Mouse (Mus musculus): ENCODE data around the gene Tesmin.

Gene Tesmin

DNA sequence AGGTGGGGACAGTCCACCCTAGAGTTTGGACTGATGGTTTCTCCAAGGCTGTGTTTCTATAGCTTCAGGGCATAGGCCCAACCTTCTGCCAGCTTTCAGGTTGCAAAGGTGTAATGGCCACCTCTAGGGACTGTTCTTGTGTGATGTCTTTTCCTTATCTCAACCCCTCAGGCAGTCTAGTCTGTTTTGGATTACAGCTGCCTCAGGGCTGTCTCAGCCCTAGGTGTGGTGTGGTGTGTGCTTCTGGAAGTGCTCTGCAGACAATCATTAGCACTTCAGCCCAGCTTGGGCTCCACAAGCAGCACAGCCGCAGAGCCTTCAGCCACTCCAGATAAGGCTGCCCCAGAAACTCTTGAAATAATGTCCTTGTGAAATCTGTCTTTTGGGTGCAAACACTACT, 3.7 kb downstream of the Tesmin start:
- peak; percentile 53 for DNase-seq (ENCODE audit: low spot score)

DNA sequence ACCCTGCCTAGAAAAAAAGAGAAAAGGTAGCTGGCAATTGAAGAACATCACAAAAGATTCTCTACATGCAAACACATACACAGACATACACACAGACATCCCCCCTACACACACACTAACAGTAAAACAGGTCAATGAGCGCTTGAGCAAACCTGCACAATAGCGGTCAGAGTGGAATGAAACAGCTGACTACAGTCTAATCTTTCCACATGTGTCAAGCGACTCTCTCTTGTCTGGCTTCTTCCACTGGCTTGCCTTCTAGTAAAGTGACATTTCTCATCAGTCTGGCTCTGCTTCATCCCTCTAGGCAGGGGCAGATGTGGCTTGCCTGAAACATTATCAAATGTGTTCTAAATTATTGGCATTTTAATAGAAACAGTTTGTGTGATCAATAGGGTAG, 5.6 kb downstream of the Tesmin start:
- no peak for DNase-seq (ENCODE audit: low spot score)

DNA sequence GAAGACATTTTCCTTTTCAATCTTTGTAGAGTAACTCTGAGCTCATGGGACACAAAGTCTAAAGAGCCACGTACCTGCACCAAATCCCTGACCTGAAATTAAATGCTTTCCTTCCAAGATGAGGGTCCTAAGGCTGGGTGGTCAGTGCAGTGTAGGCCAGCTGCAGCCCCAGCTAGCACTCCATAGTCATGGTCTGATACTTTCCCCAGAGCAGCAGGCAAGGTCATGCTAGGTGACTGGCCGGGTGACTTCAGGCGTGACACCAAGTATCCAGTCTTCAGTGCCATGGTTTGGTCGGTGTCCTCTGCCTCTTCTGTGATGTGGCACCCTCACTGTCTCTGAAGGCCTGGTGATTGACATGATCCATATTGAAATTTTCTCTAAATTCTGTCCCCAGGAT, 11.4 kb downstream of the Tesmin start:
- no peak for DNase-seq (ENCODE audit: low spot score)

DNA sequence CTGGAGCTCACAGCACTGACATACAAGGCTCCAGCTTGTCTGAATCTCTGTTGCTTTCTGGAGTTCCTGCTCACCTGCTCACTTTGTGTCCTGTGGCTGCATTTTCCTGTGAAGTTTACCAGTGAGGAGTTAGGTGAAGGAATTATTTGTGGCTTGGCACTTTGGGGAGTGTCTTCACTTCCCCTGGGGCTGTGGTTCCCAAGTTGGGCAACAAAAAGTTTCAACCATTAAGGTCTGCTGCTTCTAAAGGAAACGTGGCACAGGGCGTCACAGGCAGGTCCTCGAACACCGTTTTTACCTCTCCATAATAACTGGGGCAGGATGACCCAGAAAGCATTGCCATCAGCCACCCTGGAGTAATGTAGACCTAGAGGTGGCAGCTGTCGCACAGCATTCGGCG, 12.8 kb downstream of the Tesmin start:
- no peak for DNase-seq (ENCODE audit: low spot score)

DNA sequence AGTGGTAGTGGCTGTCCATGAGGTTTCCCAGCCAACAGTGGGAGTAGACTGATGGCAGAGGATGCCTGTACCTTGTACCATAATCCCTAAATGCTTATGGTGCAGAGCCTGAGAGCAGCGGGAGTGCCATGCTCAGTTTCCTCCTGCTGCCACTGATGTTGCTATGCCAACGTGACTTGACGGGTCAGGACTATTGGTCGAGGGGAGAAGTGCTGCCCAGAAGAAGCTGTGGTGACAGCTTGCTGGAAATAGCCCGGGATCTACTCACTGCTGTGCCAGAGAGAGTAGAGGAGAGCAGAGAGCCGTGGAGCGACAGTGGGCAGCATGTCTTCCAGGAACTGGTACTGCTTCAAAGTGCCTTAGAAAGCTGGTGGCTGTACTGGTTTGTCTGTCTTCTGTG, 13.3 kb downstream of the Tesmin start:
- DNase-seq (ENCODE audit: low spot score), result no peak

DNA sequence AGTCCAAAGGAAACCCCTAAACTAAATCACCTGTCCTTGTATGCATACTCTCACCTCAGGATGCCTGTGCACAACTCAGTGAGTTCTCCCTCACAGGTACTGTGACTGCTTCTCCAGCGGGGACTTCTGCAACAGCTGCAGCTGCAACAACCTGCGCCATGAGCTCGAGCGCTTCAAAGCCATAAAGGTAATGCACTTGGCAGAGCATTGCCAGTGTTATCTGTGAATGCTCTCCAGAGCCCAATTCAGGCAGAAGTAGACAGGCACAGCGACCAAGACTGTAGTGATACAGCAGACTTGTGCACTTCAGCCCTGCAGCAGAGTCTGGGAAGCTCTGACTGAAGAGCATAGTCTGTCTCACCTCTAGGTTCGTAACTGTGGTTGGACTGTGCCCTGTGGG, 13.7 kb downstream of the Tesmin start:
- no peak for DNase-seq (ENCODE audit: low spot score)

DNA sequence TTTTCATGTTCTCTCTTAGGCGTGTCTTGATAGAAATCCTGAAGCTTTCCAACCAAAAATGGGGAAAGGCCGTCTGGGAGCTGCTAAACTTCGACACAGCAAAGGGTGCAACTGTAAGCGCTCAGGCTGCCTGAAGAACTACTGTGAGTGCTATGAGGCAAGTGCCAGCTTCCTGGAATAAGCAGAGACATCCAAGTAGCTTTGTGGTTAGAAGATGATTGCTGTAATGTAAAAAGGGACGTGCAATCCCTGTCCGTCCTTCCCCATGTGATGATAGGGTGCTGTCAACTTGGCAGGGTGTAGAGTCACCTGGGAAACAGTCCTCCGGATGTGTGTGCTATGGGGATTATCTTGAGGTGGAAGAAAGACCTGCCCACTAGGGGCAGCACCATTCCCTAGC, 15.4 kb downstream of the Tesmin start:
- DNase-seq (ENCODE audit: low spot score), result no peak

DNA sequence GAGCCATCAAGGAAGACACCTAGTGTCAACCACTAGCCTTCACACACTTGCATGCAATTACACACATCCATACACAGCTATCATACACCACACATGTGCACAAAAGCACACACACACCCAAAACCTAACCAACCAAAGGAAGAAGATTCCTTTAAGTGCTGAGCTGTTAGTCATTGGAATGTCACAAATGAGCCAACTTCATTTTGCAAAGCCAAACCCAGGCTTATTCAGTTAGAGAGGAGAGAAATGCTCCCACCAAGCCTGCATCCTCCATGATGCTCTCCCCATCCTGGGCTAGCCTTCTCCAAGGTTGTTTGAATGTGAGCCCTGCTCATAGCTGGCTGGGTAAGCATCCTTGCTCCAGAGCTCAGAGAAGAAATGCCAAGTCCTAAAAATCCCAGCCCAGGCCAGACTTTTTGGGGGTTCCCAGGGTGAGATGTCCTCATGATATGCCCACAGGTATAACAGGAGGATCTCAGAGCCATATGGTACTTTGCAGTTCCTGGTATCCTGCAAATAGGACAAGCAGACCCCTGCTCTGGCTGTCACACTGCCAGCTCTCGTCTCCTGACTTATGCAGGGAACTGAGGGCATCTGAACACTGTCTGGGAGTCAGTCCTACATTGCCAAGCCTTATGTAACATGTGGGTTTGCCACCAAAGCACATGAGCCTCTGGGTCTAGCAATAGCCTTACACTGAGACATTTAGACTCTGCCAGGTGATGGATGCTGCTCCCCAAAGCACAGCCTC, 17.0 kb downstream of the Tesmin start:
- DNase-seq (ENCODE audit: low spot score), result no peak

DNA sequence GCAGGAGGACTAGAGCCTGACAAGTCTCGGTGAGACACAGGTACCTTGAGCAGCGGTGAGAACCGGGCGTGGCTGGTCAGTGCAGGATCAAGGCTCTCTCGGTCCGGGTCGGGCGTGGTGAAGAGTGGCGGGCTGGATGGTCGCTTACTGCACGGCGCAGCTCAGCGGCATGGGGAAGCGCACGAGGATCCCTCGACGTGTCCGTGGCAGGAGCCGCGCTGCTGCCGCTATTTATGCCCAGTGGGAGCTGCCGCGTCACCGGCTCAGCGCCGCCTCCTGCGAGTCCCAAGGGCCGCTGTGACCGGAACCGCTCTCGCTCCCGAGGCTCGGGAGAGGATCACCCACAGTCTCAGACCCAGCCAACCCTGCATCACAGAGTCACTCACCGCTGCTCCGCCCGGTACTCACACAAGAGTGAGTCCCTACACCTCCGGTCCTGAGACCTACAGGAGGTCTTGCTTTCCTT, 25.6 kb downstream of the Tesmin start, which contains the start of gene Gal:
Gene Gal (minus strand): TSS at position 277 of the 466 bp plus-strand sequence.
- no peak for DNase-seq (ENCODE audit: low spot score)

DNA sequence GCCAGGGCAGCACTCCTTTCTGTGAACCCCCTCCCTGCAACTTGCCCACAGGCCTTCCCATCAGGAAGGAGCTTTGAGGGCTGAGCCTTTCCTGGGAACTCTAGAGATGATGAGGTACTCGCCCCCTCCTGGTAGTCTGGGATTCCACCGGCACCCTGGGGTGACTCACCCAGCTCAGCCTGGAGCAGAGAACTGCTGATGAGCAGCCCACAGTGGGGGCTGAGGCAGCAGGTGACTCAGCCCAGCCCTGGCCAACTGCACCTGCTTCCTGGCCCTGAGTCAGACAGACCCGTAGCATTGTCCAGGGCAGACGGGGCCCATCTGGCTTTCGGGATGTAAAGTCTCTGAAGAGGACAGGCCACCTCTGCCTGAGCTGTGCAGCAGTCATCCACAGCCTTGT, 30.6 kb downstream of the Tesmin start:
- DNase-seq (ENCODE audit: low spot score), result no peak

DNA sequence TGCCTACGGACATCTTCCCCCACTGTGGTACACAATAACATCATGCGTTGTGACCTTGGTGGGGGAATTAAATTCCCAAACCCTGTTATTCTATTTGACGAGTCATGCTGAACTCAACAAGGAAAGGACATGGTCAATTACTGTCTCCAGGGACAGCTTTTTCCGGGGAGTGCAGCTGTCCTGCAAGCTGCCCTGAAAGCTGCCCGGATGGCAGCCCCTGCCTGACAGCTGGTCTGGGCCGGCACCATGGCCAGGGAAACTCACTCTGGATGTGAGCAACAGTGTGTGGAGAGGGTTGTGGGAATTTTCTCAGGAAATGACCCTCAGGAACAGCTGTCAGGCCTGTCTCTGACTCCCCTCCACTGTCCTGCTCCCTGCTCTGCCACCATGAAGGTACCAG, 33.8 kb downstream of the Tesmin start:
- DNase-seq (ENCODE audit: low spot score), result no peak

DNA sequence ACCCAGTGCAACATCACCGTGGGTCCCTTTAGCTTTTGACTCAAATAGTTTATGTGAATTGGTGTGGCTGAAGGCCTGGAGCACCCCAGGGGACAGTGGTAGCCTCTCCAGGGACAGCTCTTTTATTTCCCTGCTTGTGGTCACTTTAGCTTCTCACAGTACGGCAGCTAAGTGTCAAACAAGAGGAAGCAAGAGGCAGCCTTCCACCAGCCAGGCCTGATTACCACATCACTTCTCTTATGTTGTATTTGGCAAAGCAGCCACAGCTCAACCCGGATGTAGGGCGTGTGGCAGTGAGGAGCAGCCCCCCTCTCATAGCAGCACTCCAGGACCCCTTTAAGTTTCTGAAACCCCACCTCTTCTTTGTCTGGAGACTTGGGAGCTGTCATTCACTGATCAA, 34.3 kb downstream of the Tesmin start:
- DNase-seq (ENCODE audit: low spot score), result no peak

DNA sequence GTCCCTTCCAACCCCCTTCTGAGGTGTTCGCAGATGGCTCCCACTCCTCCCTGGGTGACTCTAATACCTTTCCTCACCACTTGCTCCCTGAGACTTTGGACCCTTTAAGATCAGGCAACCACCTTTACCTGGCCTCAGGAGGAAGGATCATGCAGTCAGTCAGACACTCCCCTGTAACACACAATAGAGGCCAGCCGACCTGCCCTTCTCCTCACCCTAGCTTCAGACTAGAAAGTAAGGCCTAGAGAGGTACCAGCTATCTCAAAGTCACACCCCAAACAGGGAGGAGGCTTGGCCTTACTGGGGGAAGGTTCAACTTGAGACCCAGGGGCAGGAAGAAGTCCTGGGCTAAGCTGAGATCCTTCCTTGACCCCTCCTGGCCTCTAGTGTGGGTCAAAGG, 35.6 kb downstream of the Tesmin start:
- no peak for DNase-seq (ENCODE audit: low spot score)

DNA sequence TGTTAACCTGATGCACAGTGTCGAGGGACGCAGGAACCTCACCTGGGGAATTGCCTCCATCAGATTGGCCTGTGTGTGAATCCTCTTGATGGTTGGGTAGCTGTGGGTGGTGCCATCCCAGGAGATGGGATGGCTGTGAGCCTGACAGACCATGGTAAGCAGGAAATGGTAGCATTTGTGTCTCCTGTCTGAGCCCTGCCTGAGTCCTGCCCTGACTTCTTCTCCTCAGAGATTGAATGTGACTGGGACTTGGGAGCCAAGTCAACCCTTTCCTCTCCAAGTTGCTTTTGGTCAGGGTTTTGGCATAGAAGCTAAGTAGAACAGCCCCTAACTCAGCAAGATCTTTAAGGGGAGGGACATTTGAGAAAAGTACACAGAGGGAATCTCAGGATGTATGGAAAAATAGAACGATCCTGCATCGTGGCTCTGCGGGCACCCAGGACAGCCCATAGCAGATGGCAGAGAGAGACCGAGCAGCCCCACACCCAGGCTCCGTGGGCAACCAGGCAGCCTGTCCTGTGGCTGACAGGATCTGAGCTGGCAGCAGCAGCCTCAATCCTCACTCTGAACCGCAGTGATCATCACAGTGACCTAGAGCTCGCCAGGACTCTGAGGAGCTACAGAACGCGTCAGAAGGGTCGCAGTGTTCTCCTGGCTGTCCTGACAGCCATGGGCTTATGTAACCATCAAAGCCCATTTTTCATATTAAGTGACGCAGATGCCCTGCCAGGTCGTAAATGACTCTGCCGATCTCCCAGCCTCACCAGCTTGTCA, 39.6 kb downstream of the Tesmin start:
- no peak for DNase-seq (ENCODE audit: low spot score)

DNA sequence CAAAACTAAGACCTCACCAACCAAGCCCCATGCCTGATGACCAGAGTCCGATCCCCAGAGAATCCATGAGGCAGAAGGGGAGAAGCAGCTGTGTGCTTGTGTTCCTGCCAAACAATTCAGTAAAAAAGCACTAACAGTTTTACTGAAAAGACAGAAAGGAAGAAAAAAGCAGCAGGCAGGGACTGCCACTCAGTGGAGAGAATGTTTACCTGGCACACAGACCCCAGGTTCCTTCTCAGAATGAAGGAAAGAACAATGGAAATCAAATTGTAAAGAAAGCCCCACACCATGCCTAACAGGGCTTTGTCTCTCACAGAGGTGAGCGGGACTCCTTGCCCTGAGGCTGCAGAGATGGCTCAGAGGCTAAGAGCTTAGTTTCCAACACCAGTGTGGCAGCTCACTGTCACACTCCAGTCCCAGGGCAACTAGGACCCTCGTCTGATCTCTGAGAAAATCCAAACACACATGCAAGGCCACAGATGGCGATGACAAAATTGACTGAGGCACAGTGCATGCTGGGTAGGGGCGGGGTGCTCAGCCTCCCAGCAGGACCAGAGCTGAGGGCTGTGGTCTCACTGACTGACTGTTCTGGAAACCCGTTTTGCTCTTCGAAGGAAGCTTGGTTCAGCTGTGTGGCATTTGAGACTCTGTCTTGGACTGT, 40.6 kb downstream of the Tesmin start:
- DNase-seq (ENCODE audit: low spot score), result no peak

DNA sequence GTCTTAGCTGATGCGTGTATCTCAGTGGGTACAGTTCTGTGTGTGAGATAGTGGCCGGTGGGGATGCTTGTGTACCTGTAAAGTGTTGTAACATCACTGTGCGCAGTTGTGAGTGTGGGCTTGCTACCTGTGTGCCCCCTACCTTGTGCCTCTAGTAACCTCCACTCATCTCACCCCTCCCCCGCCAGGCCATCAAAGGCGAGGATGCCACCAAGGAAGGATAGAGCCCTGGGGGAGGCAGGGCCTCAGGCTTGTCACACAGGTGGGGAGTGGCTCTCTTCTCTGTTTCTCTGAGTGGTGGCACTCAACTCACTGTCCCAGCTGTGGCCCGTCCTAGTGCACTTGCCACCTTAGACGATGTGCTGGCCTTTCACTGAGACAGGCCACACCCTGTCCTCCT, 42.4 kb downstream of the Tesmin start:
- DNase-seq (ENCODE audit: low spot score), result no peak

DNA sequence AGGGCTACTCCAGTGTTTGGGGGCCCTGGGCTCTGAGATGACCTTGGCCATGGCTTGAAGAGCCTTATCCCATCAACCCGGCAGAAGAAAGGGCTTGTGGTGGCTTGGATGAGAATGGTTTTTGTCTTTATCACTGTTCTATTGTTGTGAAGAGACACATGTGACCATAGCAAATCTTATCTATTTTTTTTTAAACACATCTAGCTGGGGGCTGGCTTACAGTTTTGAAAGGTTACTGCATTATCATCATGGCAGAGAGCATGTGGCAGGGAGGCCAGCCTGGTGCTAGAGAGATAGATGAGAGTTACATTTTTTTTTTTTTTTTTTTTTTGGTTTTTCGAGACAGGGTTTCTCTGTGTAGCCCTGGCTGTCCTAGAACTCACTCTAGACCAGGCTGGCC, 43.3 kb downstream of the Tesmin start:
- DNase-seq (ENCODE audit: low spot score), result no peak

DNA sequence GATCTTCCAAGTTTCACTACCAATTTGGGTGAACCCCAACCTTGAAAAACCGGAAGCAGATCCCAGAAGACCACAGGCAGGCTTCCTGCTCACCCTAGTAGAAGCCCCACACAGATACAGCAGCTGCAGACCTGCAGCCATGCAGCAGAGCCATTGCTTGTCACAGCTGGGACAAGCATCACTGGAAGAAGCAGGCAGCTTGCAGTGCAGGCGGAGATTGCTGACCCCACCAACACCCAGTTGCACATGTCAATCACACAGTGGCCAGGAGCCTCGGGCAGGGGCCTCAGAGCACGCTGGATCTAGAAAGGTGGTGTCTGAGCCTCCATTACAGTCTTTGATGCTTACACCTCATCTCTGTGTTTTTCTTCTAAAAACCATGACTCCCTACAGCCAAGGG, 45.5 kb downstream of the Tesmin start:
- no peak for DNase-seq (ENCODE audit: low spot score)

DNA sequence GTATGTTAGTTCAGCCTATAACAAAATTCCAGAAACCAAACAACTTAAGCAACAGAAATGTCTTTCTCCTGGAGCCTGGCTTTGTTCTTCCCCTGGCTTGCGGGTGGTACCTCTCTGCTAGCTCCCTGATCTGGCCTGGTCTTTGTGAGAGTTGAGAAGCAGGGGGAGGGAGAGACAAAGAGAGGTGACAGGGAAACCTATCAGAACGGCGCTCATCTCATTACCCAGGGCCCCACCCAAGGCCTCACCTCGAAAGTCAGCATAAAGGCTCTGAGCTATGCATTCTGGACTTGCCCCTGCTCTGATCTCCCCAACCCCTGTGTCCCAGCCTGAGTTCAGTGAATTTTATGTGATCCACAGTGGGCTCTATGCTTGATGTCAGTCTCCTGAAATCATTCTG, 46.0 kb downstream of the Tesmin start:
- no peak for DNase-seq (ENCODE audit: low spot score)

DNA sequence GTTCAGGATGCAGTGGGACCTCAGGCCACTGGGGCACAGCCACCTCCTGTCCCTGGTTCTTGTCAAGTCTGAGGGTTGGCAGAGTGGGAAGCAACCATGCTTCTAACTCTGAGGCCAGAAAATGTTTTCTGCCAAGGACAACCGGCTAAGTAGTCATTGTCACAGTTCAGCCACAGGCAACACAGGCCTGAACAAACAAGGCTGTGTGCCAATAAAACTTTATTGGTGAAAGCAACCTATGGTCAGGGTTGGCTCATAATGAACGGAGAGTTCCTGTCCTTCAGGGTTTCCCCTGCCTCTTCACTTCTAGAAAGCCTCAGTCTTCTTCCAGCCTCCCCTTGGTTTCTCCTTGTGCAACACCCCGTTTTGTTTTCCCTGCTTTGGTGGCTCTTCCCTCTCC, 47.2 kb downstream of the Tesmin start:
- DNase-seq (ENCODE audit: low spot score), result no peak

DNA sequence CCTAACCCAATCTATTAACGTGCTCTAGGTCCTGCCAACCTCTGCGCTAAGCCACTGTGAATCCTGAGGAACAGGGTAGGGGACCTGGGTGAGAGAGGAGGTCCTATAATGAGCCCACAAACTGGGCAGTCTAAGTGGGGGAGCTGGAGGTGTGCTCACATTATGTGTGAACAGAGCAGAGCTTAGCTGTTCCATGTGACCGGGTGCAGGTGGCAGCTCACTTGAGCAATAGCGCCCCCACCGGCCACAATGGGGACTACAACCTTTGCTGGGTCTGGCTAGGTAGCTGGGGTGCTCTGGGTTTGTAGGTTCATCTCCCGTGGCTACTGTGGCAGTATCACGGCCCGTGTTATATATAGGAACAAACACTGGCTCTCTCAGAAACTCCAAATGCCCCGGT, 48.2 kb downstream of the Tesmin start:
- DNase-seq (ENCODE audit: low spot score), result peak; percentile 50

DNA sequence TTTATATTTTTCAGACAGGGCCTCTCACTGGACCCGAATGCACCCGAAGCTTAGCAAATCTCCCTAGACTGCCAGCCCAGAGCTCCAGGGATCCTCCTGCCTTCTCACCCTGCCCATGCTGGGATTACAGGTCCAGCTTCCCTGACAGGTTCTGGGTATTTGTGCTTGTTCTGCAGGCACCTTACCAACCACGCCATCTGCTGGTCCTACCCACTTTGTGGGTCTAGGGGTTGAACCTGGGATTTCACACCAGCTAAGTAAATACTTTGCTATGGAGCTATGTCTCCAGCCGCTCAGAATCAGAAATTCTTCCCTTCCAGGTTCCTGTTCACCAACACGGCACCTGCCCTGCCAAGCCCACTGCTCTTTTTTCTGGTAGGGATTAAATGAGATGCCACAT, 49.3 kb downstream of the Tesmin start:
- DNase-seq (ENCODE audit: low spot score), result no peak

DNA sequence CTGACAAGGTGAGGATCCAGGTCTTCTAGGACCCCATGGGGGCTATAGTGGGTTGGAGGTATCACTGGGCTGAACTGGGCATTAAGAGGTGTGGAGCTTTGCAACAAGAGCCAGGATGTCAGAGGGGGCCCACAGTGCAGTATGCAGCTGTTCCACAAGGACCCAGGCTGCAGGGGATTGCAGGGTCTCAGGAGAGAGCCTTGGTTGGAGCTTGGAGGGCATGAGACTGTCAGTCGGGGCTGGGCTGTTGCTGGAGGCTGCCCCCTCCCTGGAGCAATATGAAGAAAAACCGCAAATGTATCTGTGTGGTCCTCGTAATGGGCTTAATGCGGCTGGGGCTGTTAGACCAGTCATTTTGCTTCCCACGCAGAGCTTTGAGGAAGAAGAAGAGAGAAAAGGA, 52.0 kb downstream of the Tesmin start:
- DNase-seq (ENCODE audit: low spot score), result no peak

Data from c-Kit-positive CD71-positive TER-119-positive erythroid progenitor cells, embryonic 14.5 days (primary cell).